Mouse (Mus musculus): Measurements from ENCODE around the gene Endod1.

DNA sequence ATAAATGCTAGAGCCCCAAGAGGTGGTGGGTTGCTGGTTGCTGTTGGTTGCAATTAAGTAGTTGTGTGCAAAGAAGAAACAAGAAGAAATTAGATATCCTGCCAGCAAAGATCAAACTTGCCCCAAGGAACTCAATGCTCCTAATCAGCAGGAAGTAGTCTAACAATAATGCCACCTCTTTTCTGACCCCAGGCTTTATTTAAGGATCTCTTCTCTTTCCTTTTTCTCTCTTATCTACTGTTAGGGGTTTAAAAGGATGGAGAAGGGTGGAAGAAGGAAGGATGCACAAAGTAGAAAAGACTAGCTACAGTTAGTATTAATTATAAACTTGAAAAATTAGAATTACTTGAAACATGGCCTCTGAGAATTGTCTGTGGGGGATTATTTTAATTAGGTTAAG, 8.9 kb downstream of the Endod1 start:
- TF ChIP-seq CTCF (conservative IDR thresholded peaks at IDR 0.05; ENCODE audit: low read length) (no peak), POU5F1 (IDR thresholded peaks at IDR 0.05; ENCODE audit: borderline replicate concordance, low read length) (no peak), NANOG (IDR thresholded peaks at IDR 0.05; ENCODE audit: borderline replicate concordance, low read length) (no peak)
